Mouse (Mus musculus) cerebellum, adult 2 months (tissue): Measurements from ENCODE around the gene Zfp580.

Experiments
- CTCF ChIP-seq: fragments of 200-500 bp; IDR thresholded peaks from 2 replicates; pipeline ENCODE4 v1.5.1; 2011; ENCODE audit warnings: low read depth, mild to moderate bottlenecking, control low read depth, low read length, moderate library complexity, borderline replicate concordance; ENCODE audit not compliant: insufficient read depth
- POLR2A ChIP-seq: fragments of 200-500 bp; IDR thresholded peaks from 2 replicates; pipeline ENCODE4 v1.6.1; 2011; ENCODE audit warnings: low read length, control low read depth, borderline replicate concordance; ENCODE audit not compliant: insufficient read depth

GRCm38 (mm10) chr7:5017931-5018330 lies 33.4 kb upstream of the Zfp580 start:
- TF ChIP-seq POLR2A (no peak), CTCF (no peak)
